Mouse (Mus musculus) CH12.LX (cell line): ENCODE measurements at regions not wholly inside any gene's neighbourhood (a gene's known extent, or its start where the extent isn't known, plus 50 kb on each side); places are given as distances from the start of the nearest gene placed in this dataset.

Experiments
- DNase-seq: peaks from one replicate; pipeline ENCODE4 v3.0.0-alpha.2; 2013; ENCODE audit errors: extremely low read depth
- H3K27ac ChIP-seq: 2 replicates; pipeline ENCODE4 v1.5.1; 2012; ENCODE audit warnings: low read depth, mild to moderate bottlenecking, control low read depth, moderate library complexity; ENCODE audit not compliant: insufficient read depth
- H3K27me3 ChIP-seq: replicated peaks from 2 replicates; pipeline ENCODE3; 2012; ENCODE audit warnings: inconsistent platforms
- H3K36me3 ChIP-seq, 2 experiments: replicated peaks in 1 of 2; 2 replicates each; pipeline versions ENCODE3 to v1.6.1; 2012; ENCODE audit warnings: inconsistent platforms in 1 of 2, low read length in 1 of 2, mild to moderate bottlenecking in 1 of 2, mixed read lengths in 1 of 2, moderate library complexity in 1 of 2; ENCODE audit not compliant: control insufficient read depth in 1 of 2, insufficient read depth in 1 of 2
- H3K4me1 ChIP-seq, 2 experiments: 2 replicates each; pipeline ENCODE4 v1.6.1; 2012; ENCODE audit warnings: inconsistent platforms in 1 of 2, moderate library complexity in 1 of 2; ENCODE audit not compliant: insufficient read depth in 2 of 2, control insufficient read depth in 1 of 2
- H3K4me2 ChIP-seq: 2 replicates; pipeline ENCODE4 v1.6.1; 2012; ENCODE audit warnings: low read depth, mild to moderate bottlenecking, control low read depth; ENCODE audit not compliant: poor library complexity, insufficient read depth, severe bottlenecking
- H3K4me3 ChIP-seq, 3 experiments: fragments of 150-350 bp in 1 of 3; sonication (generic) in 1 of 3; replicated peaks in 1 of 3; 2 replicates each; pipeline versions ENCODE3 to v1.5.1; 2011 to 2012; ENCODE audit warnings: low read depth in 2 of 3, low read length in 2 of 3, mild to moderate bottlenecking in 2 of 3, moderate library complexity in 2 of 3, control low read depth in 1 of 3, improper control_type of control experiment in 1 of 3, inconsistent platforms in 1 of 3, mixed read lengths in 1 of 3; ENCODE audit not compliant: poor library complexity in 1 of 3
- H3K79me2 ChIP-seq: replicated peaks from 2 replicates; pipeline ENCODE4 v1.6.1; 2012; ENCODE audit warnings: mild to moderate bottlenecking, moderate library complexity; ENCODE audit not compliant: control insufficient read depth, poor library complexity, insufficient read depth, severe bottlenecking; ENCODE audit errors: extremely low read depth
- H3K9ac ChIP-seq: 2 replicates; pipeline ENCODE4 v1.6.1; 2012; ENCODE audit warnings: low read depth, mild to moderate bottlenecking, control low read depth, moderate library complexity; ENCODE audit not compliant: insufficient read depth
- H3K9me3 ChIP-seq: replicated peaks from 2 replicates; pipeline ENCODE3; 2012; ENCODE audit warnings: low read length, inconsistent platforms, mixed read lengths
- E2F4 ChIP-seq: IDR thresholded peaks from 2 replicates; pipeline ENCODE4 v1.6.1; 2011; ENCODE audit warnings: low read depth, low read length, improper control_type of control experiment; ENCODE audit not compliant: insufficient replicate concordance
- GABPA ChIP-seq: IDR thresholded peaks from 2 replicates; pipeline ENCODE4 v1.6.1; 2012; ENCODE audit warnings: low read depth, low read length, improper control_type of control experiment, inconsistent platforms; ENCODE audit not compliant: insufficient replicate concordance
- HCFC1 ChIP-seq: IDR thresholded peaks from 2 replicates; pipeline ENCODE4 v1.6.1; 2012; ENCODE audit warnings: low read depth, mild to moderate bottlenecking, inconsistent platforms, low read length, improper control_type of control experiment
- IRF4 ChIP-seq: IDR thresholded peaks from 2 replicates; pipeline ENCODE4 v1.6.1; 2014; ENCODE audit warnings: low read depth, mild to moderate bottlenecking, inconsistent platforms, low read length, improper control_type of control experiment
- NELFE ChIP-seq: IDR thresholded peaks from 2 replicates; pipeline ENCODE4 v1.6.1; 2011; ENCODE audit warnings: low read depth, low read length, improper control_type of control experiment
- RCOR1 ChIP-seq: conservative IDR thresholded peaks from 2 replicates; pipeline ENCODE4 v1.6.1; 2012; ENCODE audit warnings: low read depth, mild to moderate bottlenecking, inconsistent platforms, low read length, improper control_type of control experiment
- SIN3A ChIP-seq: IDR thresholded peaks from 2 replicates; pipeline ENCODE4 v1.6.1; 2012; ENCODE audit warnings: low read length, improper control_type of control experiment, inconsistent platforms
- SMC3 ChIP-seq: IDR thresholded peaks from 2 replicates; pipeline ENCODE4 v1.6.1; 2011; ENCODE audit warnings: low read depth, low read length, improper control_type of control experiment
- ZMIZ1 ChIP-seq: IDR thresholded peaks from 2 replicates; pipeline ENCODE4 v1.6.1; 2012; ENCODE audit warnings: low read depth, mild to moderate bottlenecking, inconsistent platforms, low read length, improper control_type of control experiment
- ZNF384 ChIP-seq: IDR thresholded peaks from 2 replicates; pipeline ENCODE4 v1.6.1; 2012; ENCODE audit warnings: low read depth, low read length, improper control_type of control experiment, inconsistent platforms
- dilution Hi-C: fragments of 300-500 bp; cut with MboI; formaldehyde crosslinking; loops from 2 replicates; pipeline ENCODE4 v1.14.3; 2020; ENCODE audit warnings: low sequenced_read_pairs; ENCODE audit not compliant: extremely low pct_unique_long_range_greater_than_20kb, extremely low pct_ligation_motif_present
- in situ Hi-C: fragments of 300-500 bp; cut with MboI; formaldehyde crosslinking; loops from 3 replicates; pipeline ENCODE4 v1.14.3; 2019; ENCODE audit warnings: low sequenced_read_pairs, low pct_ligation_motif_present, low pct_unique_long_range_greater_than_20kb, mixed read lengths

DNA sequence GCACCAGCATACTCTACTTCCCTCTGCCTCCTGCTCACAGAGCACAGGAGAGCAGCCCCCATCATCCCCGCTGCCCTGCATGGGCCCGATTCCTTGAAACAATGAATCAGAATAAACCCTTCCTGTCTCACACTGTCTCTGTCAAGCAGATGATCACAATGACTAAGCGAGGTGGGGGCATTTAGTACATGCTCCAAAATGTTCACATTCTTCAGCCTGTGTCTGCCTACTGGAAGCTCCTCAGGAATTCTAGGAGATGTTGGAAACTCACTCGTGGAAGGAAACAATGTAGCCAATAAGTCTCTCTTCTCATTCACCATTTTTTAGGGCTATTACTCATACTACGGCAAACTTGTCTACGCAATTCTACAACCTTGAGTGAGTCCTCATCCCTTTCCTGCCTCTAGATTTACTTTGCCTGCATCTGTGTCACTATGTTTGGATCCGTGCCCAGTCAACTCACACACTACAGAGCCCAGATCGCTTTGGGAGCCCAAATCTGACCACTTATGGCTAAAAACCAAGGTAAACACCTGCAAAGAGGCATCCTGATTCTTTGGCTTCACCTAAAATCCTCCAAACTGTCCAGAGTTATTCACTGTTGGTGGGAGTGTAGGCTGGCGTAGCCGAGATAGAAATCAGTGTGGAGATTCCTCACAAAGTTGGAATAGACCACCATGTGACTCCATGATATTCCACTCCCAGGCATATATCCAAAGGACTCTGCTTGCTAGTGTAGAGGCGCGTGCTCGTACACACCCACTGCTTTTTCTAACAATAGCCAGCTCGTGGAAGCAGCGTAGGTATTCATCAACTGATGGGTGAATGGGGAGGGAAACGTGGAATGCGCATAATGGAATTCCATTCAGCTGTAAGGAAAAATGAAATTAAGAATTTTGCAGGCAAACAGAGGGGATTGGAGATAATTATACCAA lies 63.1 kb upstream of the Srrm4 start:
- Histone ChIP-seq H3K4me3 (no peak overlapping the region), H3K27ac (no peak overlapping the region), H3K9ac (no peak overlapping the region)
- no peak for DNase-seq
- TF ChIP-seq RCOR1 = no peak
- TF ChIP-seq SMC3 = no peak
- TF ChIP-seq IRF4 = no peak
- TF ChIP-seq ZMIZ1 = no peak
- TF ChIP-seq SIN3A = no peak
- TF ChIP-seq HCFC1 = no peak
- TF ChIP-seq NELFE = no peak
- no peak for TF ChIP-seq E2F4
- TF ChIP-seq ZNF384 = no peak
- no peak for TF ChIP-seq GABPA
- TF ChIP-seq, all 38 proteins: peak for 0
- Histone ChIP-seq H3K9me3 (peaks cover 70% of the 10 kb centered on the region), H3K36me3 (no peaks in the 10 kb centered on the region), H3K4me1 (no peaks in the 10 kb centered on the region), H3K27me3 (no peaks in the 10 kb centered on the region), H3K79me2 (no peaks in the 10 kb centered on the region), H3K4me2 (no peak overlapping the region)
- dilution Hi-C loops = no loop called here
- in situ Hi-C loops = no loop called here
